ENCODE assay signal across 21 mouse cellular contexts in the genomic region with DNA sequence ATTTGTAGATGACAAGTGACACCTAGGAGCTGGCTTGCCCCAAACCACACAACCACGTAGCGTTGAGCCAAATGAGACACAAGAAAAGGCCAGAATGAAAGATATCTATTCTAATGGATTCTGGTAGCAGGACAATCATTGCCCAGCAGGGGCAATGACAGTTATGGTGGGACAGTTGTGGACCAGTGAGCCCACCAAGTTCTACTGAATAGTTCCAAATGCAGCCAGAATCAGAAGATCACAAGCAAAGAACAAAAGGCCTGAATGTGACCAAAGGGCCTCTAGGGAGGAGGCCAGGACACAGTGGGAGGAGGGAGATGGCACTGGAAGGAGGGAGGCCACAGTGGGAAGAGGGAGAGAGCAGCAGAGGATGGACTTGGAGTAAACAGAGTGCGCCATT.
"Had no signal": no experiment of that assay in that cellular context is flagged by ENCODE, and none has a peak within 500 bp of the region (broad histone marks: within the 10 kb centered on the region; RNA-seq: fewer than 3 reads in every experiment).

No protein-coding gene starts in this region.

- H3K4me2 ChIP-seq: limb, embryonic 13.5 days; liver, embryonic 12.5 days; liver, embryonic 15.5 days; lung, embryonic 15.5 days; midbrain, embryonic 12.5 days had no signal

- H3K4me3 ChIP-seq: limb, embryonic 13.5 days; liver, embryonic 12.5 days; liver, embryonic 15.5 days; lung, embryonic 15.5 days; megakaryocyte, embryonic 14.5 days; midbrain, embryonic 12.5 days had no signal

- H3K9ac ChIP-seq: limb, embryonic 13.5 days; liver, embryonic 12.5 days; liver, embryonic 15.5 days; lung, embryonic 15.5 days; midbrain, embryonic 12.5 days had no signal

- H3K36me3 ChIP-seq: limb, embryonic 13.5 days; liver, embryonic 12.5 days; liver, embryonic 15.5 days; lung, embryonic 15.5 days; midbrain, embryonic 12.5 days had no signal

- DNase-seq: kidney, adult 18-20 months; kidney, postnatal 25 days; left cerebral cortex, postnatal 4 days; liver; lung, adult 18-20 months; lung, postnatal 10 days; lung, postnatal 36 days; right cerebral cortex, postnatal 25 days; spleen, adult 18-20 months; thymus, adult 18-20 months; thymus, postnatal 14 days had no signal

- ATAC-seq: hindbrain, postnatal 0 days; inflammation-experienced regulatory T-cells, adult 6 months; intestine, embryonic 16.5 days; liver, embryonic 12.5 days had no signal

- H3K27ac ChIP-seq: hindbrain, postnatal 0 days; kidney, postnatal 0 days; limb, embryonic 13.5 days; liver, embryonic 12.5 days; liver, embryonic 15.5 days; lung, embryonic 15.5 days; midbrain, embryonic 12.5 days had no signal

- H3K9me3 ChIP-seq: limb, embryonic 13.5 days; liver, embryonic 12.5 days; liver, embryonic 15.5 days; lung, embryonic 15.5 days; megakaryocyte, embryonic 14.5 days; midbrain, embryonic 12.5 days had no signal
